Mouse (Mus musculus) neural tube, embryonic 15.5 days (tissue): ENCODE results near the gene Tcte2. TPM values are rescaled to one million over a fixed set of nuclear protein-coding genes. Genes with fewer than 3 reads are reported as not detected.

Experiments
- ATAC-seq: fragments of 200-750 bp; cut with Nextera tagmentation; 2 replicates; pipeline ENCODE4 v1.8.0; 2017; ENCODE audit warnings: mild to moderate bottlenecking, moderate TSS enrichment, moderate library complexity; ENCODE audit not compliant: low FRiP score
- H3K27ac ChIP-seq: fragments of 300-500 bp; sonication (generic); replicated peaks from 2 replicates; pipeline ENCODE4 v1.5.1; 2015; ENCODE audit warnings: mild to moderate bottlenecking, inconsistent platforms
- H3K27me3 ChIP-seq: fragments of 300-500 bp; sonication (generic); replicated peaks from 2 replicates; pipeline ENCODE4 v1.6.1; 2015; ENCODE audit warnings: inconsistent platforms
- H3K36me3 ChIP-seq: fragments of 300-500 bp; sonication (generic); 2 replicates; pipeline ENCODE4 v1.6.1; 2015; ENCODE audit warnings: inconsistent platforms
- H3K4me1 ChIP-seq: fragments of 300-500 bp; sonication (generic); 2 replicates; pipeline ENCODE4 v1.6.1; 2015; ENCODE audit warnings: inconsistent platforms
- H3K4me2 ChIP-seq: fragments of 300-500 bp; sonication (generic); 2 replicates; pipeline ENCODE4 v1.6.1; 2015; ENCODE audit warnings: inconsistent platforms, mild to moderate bottlenecking, moderate library complexity
- H3K4me3 ChIP-seq: fragments of 300-500 bp; sonication (generic); replicated peaks from 2 replicates; pipeline ENCODE4 v1.5.1; 2015; ENCODE audit warnings: mild to moderate bottlenecking, inconsistent platforms
- H3K9ac ChIP-seq: fragments of 300-500 bp; sonication (generic); replicated peaks from 2 replicates; pipeline ENCODE4 v1.6.1; 2015; ENCODE audit warnings: mild to moderate bottlenecking, inconsistent platforms
- H3K9me3 ChIP-seq: fragments of 300-500 bp; sonication (generic); replicated peaks from 2 replicates; pipeline ENCODE4 v1.6.1; 2016; ENCODE audit warnings: inconsistent platforms
- WGBS: fragments of 180-500 bp; shearing (Covaris S2); methylation state at CpG from one replicate; pipeline ENCODE4 v1.1.7; 2015; ENCODE audit warnings: mixed read lengths; 5-methylcytosine and 5-hydroxymethylcytosine counted together
- polyA plus RNA-seq: library from polyadenylated mRNA; unstranded; fragments of >200 nt; fragmentation: Nextera tagmentation; extraction: Ambion mirVana; gene quantifications from 2 replicates; pipeline ENCODE4 v1.2.1, GENCODE M21; 2015

Tcte2 gene
- polyA plus RNA-seq, 1 experiment from 2014 or later = 20.3 TPM

GRCm38 (mm10) chr17:13695211-13695610, 66.4 kb downstream of the Tcte2 start:
- H3K36me3 ChIP-seq = no peaks in the 10 kb centered on the region
- no peak for ATAC-seq
- no peak overlapping the region for H3K4me2 ChIP-seq
- no peaks in the 10 kb centered on the region for H3K9me3 ChIP-seq
- WGBS = 98% methylated on average over 2 of the region's 2 CpGs
- H3K9ac ChIP-seq = no peak overlapping the region
- no peak overlapping the region for H3K27ac ChIP-seq
- no peaks in the 10 kb centered on the region for H3K27me3 ChIP-seq
- H3K4me1 ChIP-seq = peaks cover 7% of the 10 kb centered on the region
- H3K4me3 ChIP-seq = no peak overlapping the region

GRCm38 (mm10) chr17:13694181-13694580, 67.4 kb downstream of the Tcte2 start:
- no peak for ATAC-seq
- no peaks in the 10 kb centered on the region for H3K27me3 ChIP-seq
- H3K4me1 ChIP-seq = no peaks in the 10 kb centered on the region
- no peak overlapping the region for H3K4me2 ChIP-seq
- H3K9me3 ChIP-seq = no peaks in the 10 kb centered on the region
- no peak overlapping the region for H3K4me3 ChIP-seq
- no peak overlapping the region for H3K9ac ChIP-seq
- no peaks in the 10 kb centered on the region for H3K36me3 ChIP-seq
- no peak overlapping the region for H3K27ac ChIP-seq
- WGBS = 76% methylated on average over 1 of the region's 1 CpGs

GRCm38 (mm10) chr17:13687656-13688055, 74.0 kb downstream of the Tcte2 start:
- WGBS = 83% methylated on average over 1 of the region's 1 CpGs

GRCm38 (mm10) chr17:13687086-13687485, 74.5 kb downstream of the Tcte2 start:
- no peaks in the 10 kb centered on the region for H3K4me1 ChIP-seq
- H3K9ac ChIP-seq = no peak overlapping the region
- no peaks in the 10 kb centered on the region for H3K9me3 ChIP-seq
- H3K4me3 ChIP-seq = no peak overlapping the region
- H3K36me3 ChIP-seq = no peaks in the 10 kb centered on the region
- H3K4me2 ChIP-seq = no peak overlapping the region
- no peaks in the 10 kb centered on the region for H3K27me3 ChIP-seq
- WGBS = 46% methylated on average over 4 of the region's 4 CpGs
- no peak for ATAC-seq
- no peak overlapping the region for H3K27ac ChIP-seq

More at GRCm38 (mm10) chr17:13687656-13688055, 74.0 kb downstream of the Tcte2 start:
- H3K4me3 ChIP-seq = no peak overlapping the region
- no peaks in the 10 kb centered on the region for H3K36me3 ChIP-seq
- no peak for ATAC-seq
- no peak overlapping the region for H3K27ac ChIP-seq
- no peak overlapping the region for H3K9ac ChIP-seq
- no peaks in the 10 kb centered on the region for H3K4me1 ChIP-seq
- no peaks in the 10 kb centered on the region for H3K27me3 ChIP-seq
- H3K9me3 ChIP-seq = no peaks in the 10 kb centered on the region
- no peak overlapping the region for H3K4me2 ChIP-seq

GRCm38 (mm10) chr17:13685621-13686020, 76.0 kb downstream of the Tcte2 start:
- no peaks in the 10 kb centered on the region for H3K9me3 ChIP-seq
- 78% methylated on average over 3 of the region's 3 CpGs for WGBS
- no peaks in the 10 kb centered on the region for H3K36me3 ChIP-seq
- H3K9ac ChIP-seq = no peak overlapping the region
- no peak overlapping the region for H3K27ac ChIP-seq
- H3K4me2 ChIP-seq = no peak overlapping the region
- ATAC-seq = no peak
- H3K4me1 ChIP-seq = peaks cover 4% of the 10 kb centered on the region; the same call in 1 of the 2 replicates
- no peaks in the 10 kb centered on the region for H3K27me3 ChIP-seq
- H3K4me3 ChIP-seq = no peak overlapping the region

GRCm38 (mm10) chr17:13684256-13684655, 77.4 kb downstream of the Tcte2 start:
- no peaks in the 10 kb centered on the region for H3K9me3 ChIP-seq
- peaks cover 7% of the 10 kb centered on the region; the same call in 1 of the 2 replicates for H3K4me1 ChIP-seq
- no peaks in the 10 kb centered on the region for H3K36me3 ChIP-seq
- ATAC-seq = no peak
- H3K27me3 ChIP-seq = no peaks in the 10 kb centered on the region
- no peak overlapping the region for H3K27ac ChIP-seq
- H3K9ac ChIP-seq = no peak overlapping the region
- H3K4me3 ChIP-seq = no peak overlapping the region
- H3K4me2 ChIP-seq = no peak overlapping the region
- 66% methylated on average over 7 of the region's 7 CpGs for WGBS

GRCm38 (mm10) chr17:13683411-13684174, 78.0 kb downstream of the Tcte2 start:
- Histone ChIP-seq H3K4me2 (peak overlapping the region; percentile 38), H3K27ac (peak overlapping the region; percentile 68), H3K9me3 (no peaks in the 10 kb centered on the region), H3K9ac (no peak overlapping the region), H3K27me3 (no peaks in the 10 kb centered on the region), H3K36me3 (no peaks in the 10 kb centered on the region), H3K4me3 (peak overlapping the region; percentile 24), H3K4me1 (peaks cover 7% of the 10 kb centered on the region; the same call in 1 of the 2 replicates)
- 23% methylated on average over 15 of the region's 15 CpGs for WGBS
- peak; percentile 46; the same call in 1 of the 2 replicates for ATAC-seq

- no peaks in the 10 kb centered on the region for H3K27me3 ChIP-seq
- WGBS = 20% methylated on average over 4 of the region's 4 CpGs
- H3K4me2 ChIP-seq = peak overlapping the region; percentile 38
- no peak for ATAC-seq
- H3K4me1 ChIP-seq = peaks cover 10% of the 10 kb centered on the region; the same call in 1 of the 2 replicates
- no peaks in the 10 kb centered on the region for H3K36me3 ChIP-seq
- peak overlapping the region; percentile 0 for H3K9ac ChIP-seq
- peak overlapping the region; percentile 24 for H3K4me3 ChIP-seq
- H3K27ac ChIP-seq = peak overlapping the region; percentile 68
- H3K9me3 ChIP-seq = no peaks in the 10 kb centered on the region
Measured at GRCm38 (mm10) chr17:13683027-13683410, 78.6 kb downstream of the Tcte2 start.

GRCm38 (mm10) chr17:13682378-13683026, 79.1 kb downstream of the Tcte2 start:
- Histone ChIP-seq H3K4me1 (peaks cover 10% of the 10 kb centered on the region; the same call in 1 of the 2 replicates), H3K27me3 (no peaks in the 10 kb centered on the region), H3K36me3 (no peaks in the 10 kb centered on the region), H3K9ac (peak overlapping the region; percentile 0; the same call in 1 of the 2 replicates), H3K27ac (peak overlapping the region; percentile 68), H3K4me3 (peak overlapping the region; percentile 24), H3K4me2 (peak overlapping the region; percentile 38), H3K9me3 (no peaks in the 10 kb centered on the region)
- no peak for ATAC-seq
- WGBS = 56% methylated on average over 9 of the region's 9 CpGs

- WGBS = 90% methylated on average over 5 of the region's 6 CpGs
Measured at GRCm38 (mm10) chr17:13681686-13682085, 79.9 kb downstream of the Tcte2 start.

GRCm38 (mm10) chr17:13681126-13681525, 80.5 kb downstream of the Tcte2 start:
- Histone ChIP-seq H3K27ac (peak overlapping the region; percentile 48; the same call in 1 of the 2 replicates), H3K4me3 (no peak overlapping the region), H3K9me3 (no peaks in the 10 kb centered on the region), H3K36me3 (no peaks in the 10 kb centered on the region), H3K4me1 (peaks cover 15% of the 10 kb centered on the region; the same call in 1 of the 2 replicates), H3K27me3 (no peaks in the 10 kb centered on the region), H3K9ac (no peak overlapping the region), H3K4me2 (no peak overlapping the region)
- WGBS = 56% methylated on average over 6 of the region's 6 CpGs
- no peak for ATAC-seq

More at GRCm38 (mm10) chr17:13681686-13682085, 79.9 kb downstream of the Tcte2 start:
- Histone ChIP-seq H3K4me3 (no peak overlapping the region), H3K27ac (0 out of 2 replicates have a peak overlapping the region, but pooled peaks have one; percentile 20), H3K4me2 (peak overlapping the region; percentile 38), H3K9me3 (no peaks in the 10 kb centered on the region), H3K4me1 (peaks cover 15% of the 10 kb centered on the region; the same call in 1 of the 2 replicates), H3K9ac (no peak overlapping the region), H3K27me3 (no peaks in the 10 kb centered on the region), H3K36me3 (no peaks in the 10 kb centered on the region)
- no peak for ATAC-seq
